Mouse (Mus musculus) spleen, adult 2 months (tissue): ENCODE measurements around the gene Mthfsl. TPM values are rescaled to one million over a fixed set of nuclear protein-coding genes. Genes with fewer than 3 reads are reported as not detected.
A peak's percentile ranks its signal among the peaks of the same experiment; 100 is the strongest.
"Not testable (repeated sequence)": the region's sequence is repeated elsewhere in the genome, so short reads cannot be mapped to it uniquely, and the experiment has no call there.

Experiments
- DNase-seq, 2 experiments: peaks; one replicate each; pipeline versions ENCODE4 v3.0.0 to v3.0.0-alpha.2; 2012 to 2021; ENCODE audit warnings: low spot score in 2 of 2, low read depth in 1 of 2
- H3K27ac ChIP-seq: fragments of 200-500 bp; 2 replicates; pipeline ENCODE4 v1.5.1; 2012; ENCODE audit warnings: low read length, inconsistent platforms; ENCODE audit not compliant: insufficient read depth
- H3K27me3 ChIP-seq: fragments of 200-500 bp; 2 replicates; pipeline ENCODE4 v1.6.1; 2012; ENCODE audit warnings: mild to moderate bottlenecking, moderate library complexity, low read length, inconsistent platforms; ENCODE audit not compliant: control insufficient read depth, insufficient read depth
- H3K36me3 ChIP-seq: fragments of 200-500 bp; 2 replicates; pipeline ENCODE4 v1.6.1; 2012; ENCODE audit warnings: mild to moderate bottlenecking, low read length, inconsistent platforms; ENCODE audit not compliant: control insufficient read depth, insufficient read depth
- H3K4me1 ChIP-seq: fragments of 200-500 bp; 2 replicates; pipeline ENCODE4 v1.6.1; 2011; ENCODE audit warnings: inconsistent platforms; ENCODE audit not compliant: control insufficient read depth, insufficient read depth, insufficient read length
- H3K4me3 ChIP-seq: fragments of 200-500 bp; 2 replicates; pipeline ENCODE4 v1.5.1; 2011; ENCODE audit warnings: mild to moderate bottlenecking, inconsistent platforms; ENCODE audit not compliant: insufficient read depth, insufficient read length; ENCODE audit errors: extremely low read depth
- WGBS: fragments of 180-500 bp; shearing (Covaris S2); methylation state at CpG from one replicate; pipeline ENCODE4 v1.1.7; 2018; 5-methylcytosine and 5-hydroxymethylcytosine counted together
- polyA plus RNA-seq: library from polyadenylated mRNA; depleted of rRNA; stranded (reverse); fragments of >200 nt; gene quantifications from 2 replicates; pipeline ENCODE4 v1.2.3, GENCODE M21; 2012; rRNA removed

Mthfsl gene
- polyA plus RNA-seq, result 6.6 and 10.7 TPM in 2 replicates

GRCm38 (mm10) chr9:88719989-88720537 is at the start of gene Mthfsl:
Gene Mthfsl, minus strand, starts transcription at chr9:88720296.
- H3K36me3 ChIP-seq, H3K4me1 ChIP-seq, DNase-seq, H3K27me3 ChIP-seq: not testable (repeated sequence)
- Histone ChIP-seq H3K4me3 (peak within 1 kb of the TSS; percentile 55), H3K27ac (peak within 1 kb of the TSS; percentile 89)
- WGBS, result 8% methylated on average over 11 of the region's 12 CpGs

DNA sequence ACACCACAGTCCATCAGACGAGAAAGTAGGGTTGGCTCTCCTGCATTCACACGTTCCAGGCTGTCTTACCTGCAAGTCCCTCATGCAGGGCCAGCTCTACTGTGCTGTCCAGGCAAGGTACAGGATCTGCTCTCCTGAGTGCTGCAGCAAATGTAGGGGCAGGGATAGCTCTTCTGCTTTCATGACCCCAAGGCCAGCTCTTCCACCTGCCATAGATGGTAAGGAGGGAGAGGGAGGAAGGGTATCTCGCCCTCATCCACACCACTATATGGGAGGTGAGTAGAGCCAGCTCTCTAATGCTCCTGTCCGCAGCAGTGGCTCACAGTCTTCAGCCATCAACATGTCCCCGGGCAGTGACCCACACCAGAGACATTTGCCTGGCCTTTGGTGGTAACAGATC is 49.4 kb upstream of the Mthfsl start:
- H3K4me3 ChIP-seq, H3K27ac ChIP-seq, DNase-seq, H3K36me3 ChIP-seq, H3K27me3 ChIP-seq, H3K4me1 ChIP-seq: not testable (repeated sequence)
- WGBS, result 83% methylated on average over 4 of the region's 5 CpGs

- H3K36me3 ChIP-seq, H3K27ac ChIP-seq, H3K4me3 ChIP-seq, H3K27me3 ChIP-seq, H3K4me1 ChIP-seq: not testable (repeated sequence)
- WGBS, result 20% methylated on average over 1 of the region's 2 CpGs
- peak in 1 of 2 experiments; percentile 50 for DNase-seq
Measured at GRCm38 (mm10) chr9:88746687-88747086, 26.6 kb upstream of the Mthfsl start.

GRCm38 (mm10) chr9:88746046-88746445 is 25.9 kb upstream of the Mthfsl start:
- 50% methylated on average over 1 of the region's 2 CpGs for WGBS
- H3K27ac ChIP-seq, H3K27me3 ChIP-seq, H3K4me3 ChIP-seq, DNase-seq, H3K4me1 ChIP-seq, H3K36me3 ChIP-seq: not testable (repeated sequence)

GRCm38 (mm10) chr9:88735289-88735688 is 15.2 kb upstream of the Mthfsl start:
- not testable (repeated sequence) for H3K27me3 ChIP-seq, DNase-seq, H3K27ac ChIP-seq, H3K36me3 ChIP-seq, H3K4me3 ChIP-seq, H3K4me1 ChIP-seq

DNA sequence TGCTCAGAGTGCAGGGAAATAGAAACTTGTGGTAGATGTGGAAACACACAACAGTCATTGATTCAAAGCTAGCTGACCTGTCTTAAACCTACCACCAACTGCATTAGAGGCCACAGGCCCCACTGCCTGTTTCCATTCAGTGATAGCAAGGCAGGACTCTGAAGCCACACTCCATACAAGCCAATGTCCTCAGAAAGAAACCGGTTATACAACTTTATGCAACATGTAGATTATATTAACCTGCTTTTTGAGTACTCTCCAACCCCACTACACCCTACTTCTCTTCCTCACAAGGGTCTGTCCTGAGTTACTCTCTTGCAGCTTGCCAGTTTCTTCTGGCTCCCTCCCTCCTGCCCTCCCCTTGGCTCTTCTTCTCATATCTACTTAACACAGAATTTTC is 13.1 kb upstream of the Mthfsl start:
- not testable (repeated sequence) for H3K4me1 ChIP-seq, H3K36me3 ChIP-seq, H3K27me3 ChIP-seq, DNase-seq, H3K27ac ChIP-seq, H3K4me3 ChIP-seq
- 63% methylated on average over 1 of the region's 1 CpGs for WGBS

DNA sequence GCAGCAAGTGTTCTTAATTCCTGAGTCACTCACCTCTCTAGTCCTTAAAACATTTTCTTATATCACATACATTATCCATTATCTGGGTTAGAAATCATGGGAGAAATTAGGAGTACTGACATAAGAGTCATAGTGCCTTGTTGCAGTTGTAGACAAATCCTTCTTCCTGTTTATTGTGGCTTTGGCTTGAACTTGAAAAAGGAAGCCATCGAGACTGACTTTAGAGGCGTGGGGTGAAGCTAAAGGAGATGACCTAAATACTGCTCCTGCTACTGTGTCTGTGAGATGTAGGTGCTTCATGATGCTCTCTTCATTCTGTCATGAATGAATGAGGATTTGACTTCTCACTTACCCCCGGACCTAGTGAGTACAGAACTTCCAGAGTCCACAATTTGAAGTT is 12.2 kb upstream of the Mthfsl start:
- DNase-seq, H3K27me3 ChIP-seq, H3K4me1 ChIP-seq, H3K4me3 ChIP-seq, H3K36me3 ChIP-seq, H3K27ac ChIP-seq: not testable (repeated sequence)
- 39% methylated on average over 2 of the region's 3 CpGs for WGBS

GRCm38 (mm10) chr9:88731728-88732127 is 11.6 kb upstream of the Mthfsl start, which contains the start of gene Bcl2a1d:
Gene Bcl2a1d, minus strand, starts transcription at chr9:88731914.
- not testable (repeated sequence) for H3K27me3 ChIP-seq, H3K36me3 ChIP-seq, H3K4me1 ChIP-seq
- Histone ChIP-seq H3K27ac (peak within 1 kb of the TSS; percentile 65), H3K4me3 (peak within 1 kb of the TSS; percentile 38; the same call in 1 of the 2 replicates)
- WGBS, result 15% methylated on average over 5 of the region's 5 CpGs
- DNase-seq, result peak; percentile 39 to 52

DNA sequence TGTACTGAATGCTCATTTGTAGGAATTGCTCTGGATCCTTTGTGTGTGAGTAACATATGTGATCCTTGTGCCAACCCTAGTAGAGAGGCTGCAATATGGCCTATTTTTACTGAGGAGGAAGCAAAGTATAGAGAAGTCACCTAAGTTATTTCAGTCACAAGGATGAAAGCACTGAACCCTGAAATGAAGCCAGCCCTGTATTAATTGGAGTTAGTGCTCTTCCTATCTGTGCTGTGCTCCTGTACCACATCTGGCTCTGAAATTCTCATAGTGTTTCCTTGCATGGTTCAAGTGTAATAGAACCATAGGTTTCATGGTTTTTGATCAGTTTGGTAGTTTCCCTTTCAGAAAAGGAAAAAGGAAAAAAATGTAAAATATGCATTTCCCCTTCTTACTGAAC is 8.2 kb upstream of the Mthfsl start:
- not testable (repeated sequence) for DNase-seq, H3K4me1 ChIP-seq, H3K36me3 ChIP-seq, H3K4me3 ChIP-seq, H3K27ac ChIP-seq, H3K27me3 ChIP-seq

GRCm38 (mm10) chr9:88721628-88722027 is 1.5 kb upstream of the Mthfsl start:
- H3K27me3 ChIP-seq, H3K36me3 ChIP-seq, DNase-seq, H3K4me3 ChIP-seq, H3K4me1 ChIP-seq, H3K27ac ChIP-seq: not testable (repeated sequence)

- not testable (repeated sequence) for H3K27me3 ChIP-seq
Measured at GRCm38 (mm10) chr9:88719073-88719921, 799 bp downstream of the Mthfsl start.

More at GRCm38 (mm10) chr9:88719073-88719921, 799 bp downstream of the Mthfsl start:
- DNase-seq, H3K4me1 ChIP-seq, H3K36me3 ChIP-seq: not testable (repeated sequence)
- Histone ChIP-seq H3K4me3 (peak overlapping the region; percentile 55), H3K27ac (peak overlapping the region; percentile 89)
- WGBS, result 8% methylated on average over 18 of the region's 46 CpGs
